Mouse (Mus musculus) mouse trophoblast stem cell (cell line): ENCODE results near the gene Zfp574.
"Not testable (repeated sequence)": the region's sequence is repeated elsewhere in the genome, so short reads cannot be mapped to it uniquely, and the experiment has no call there.

Experiments used
- in situ Hi-C, 2 experiments: fragments of 300-500 bp; cut with MseI, MboI; formaldehyde crosslinking; loops; 2 replicates in 1 of 2; 3 replicates in 1 of 2; pipeline ENCODE4 v1.15.1; 2025

Gene Zfp574

GRCm38 (mm10) chr7:25071979-25072715 lies at the start of gene Zfp574, which contains the start of gene Grik5:
Gene Zfp574 (plus strand): TSS chr7:25072567.
Gene Grik5 (minus strand): TSS chr7:25072346.
- in situ Hi-C loops: no loop called here

- in situ Hi-C loops: no loop called here
Measured at GRCm38 (mm10) chr7:25025855-25026439, 46.4 kb upstream of the Zfp574 start.

GRCm38 (mm10) chr7:25026452-25026851 lies 45.9 kb upstream of the Zfp574 start:
- in situ Hi-C loops: no loop called here

- in situ Hi-C loops: no loop called here
Measured at GRCm38 (mm10) chr7:25030032-25030753, 42.2 kb upstream of the Zfp574 start.

- in situ Hi-C loops: no loop called here
Measured at GRCm38 (mm10) chr7:25031528-25031927, 40.8 kb upstream of the Zfp574 start.

- in situ Hi-C loops: no loop called here
Measured at GRCm38 (mm10) chr7:25034796-25035195, 37.6 kb upstream of the Zfp574 start.

- in situ Hi-C loops: no loop called here
Measured at GRCm38 (mm10) chr7:25035916-25036315, 36.5 kb upstream of the Zfp574 start.

GRCm38 (mm10) chr7:25041921-25042320 lies 30.4 kb upstream of the Zfp574 start:
- in situ Hi-C loops: no loop called here

- in situ Hi-C loops: not testable (repeated sequence)
Measured at GRCm38 (mm10) chr7:25044599-25044998, 27.8 kb upstream of the Zfp574 start.

GRCm38 (mm10) chr7:25047363-25047762 lies 25.0 kb upstream of the Zfp574 start:
- in situ Hi-C loops: no loop called here

GRCm38 (mm10) chr7:25049295-25049930 lies 23.0 kb upstream of the Zfp574 start:
- in situ Hi-C loops: no loop called here

GRCm38 (mm10) chr7:25052587-25052986 lies 19.8 kb upstream of the Zfp574 start:
- in situ Hi-C loops: no loop called here

- in situ Hi-C loops: no loop called here
Measured at GRCm38 (mm10) chr7:25056951-25057350, 15.4 kb upstream of the Zfp574 start.

- in situ Hi-C loops: no loop called here
Measured at GRCm38 (mm10) chr7:25057888-25058287, 14.5 kb upstream of the Zfp574 start.

GRCm38 (mm10) chr7:25058394-25058793 lies 14.0 kb upstream of the Zfp574 start:
- in situ Hi-C loops: no loop called here

GRCm38 (mm10) chr7:25058836-25059235 lies 13.5 kb upstream of the Zfp574 start:
- in situ Hi-C loops: no loop called here

GRCm38 (mm10) chr7:25063346-25063745 lies 9.0 kb upstream of the Zfp574 start:
- in situ Hi-C loops: no loop called here

GRCm38 (mm10) chr7:25063900-25064299 lies 8.5 kb upstream of the Zfp574 start:
- in situ Hi-C loops: no loop called here

GRCm38 (mm10) chr7:25067338-25067737 lies 5.0 kb upstream of the Zfp574 start:
- in situ Hi-C loops: no loop called here

GRCm38 (mm10) chr7:25067909-25068656 lies 4.3 kb upstream of the Zfp574 start:
- in situ Hi-C loops: no loop called here

GRCm38 (mm10) chr7:25068724-25069123 lies 3.6 kb upstream of the Zfp574 start:
- in situ Hi-C loops: no loop called here
